Mouse (Mus musculus): ENCODE measurements around the gene Hsf2bp.

GRCm38 (mm10) chr17:31962930-31963329 is 73.2 kb downstream of the Hsf2bp start:
- TF ChIP-seq CTCF (IDR thresholded peaks at IDR 0.05; ENCODE audit: low read depth), result no peak
- TF ChIP-seq EP300 (optimal IDR thresholded peaks at IDR 0.05), result no peak

Data from stomach, postnatal 0 days (tissue).